Mouse (Mus musculus) thymus, postnatal 0 days (tissue): ENCODE results near the gene Ifnk. TPM values are rescaled to one million over a fixed set of nuclear protein-coding genes. Genes with fewer than 3 reads are reported as not detected.

ENCODE experiments used
- DNase-seq: peaks from one replicate; pipeline ENCODE4 v3.0.0-alpha.2; 2015; ENCODE audit warnings: low spot score
- polyA plus RNA-seq: library from polyadenylated mRNA; unstranded; fragments of >200 nt; fragmentation: Nextera tagmentation; extraction: Ambion mirVana; gene quantifications from 2 replicates; pipeline ENCODE4 v1.2.1, GENCODE M21; 2015

Ifnk gene
- polyA plus RNA-seq, 1 experiment from 2014 or later, result 0.17 TPM

GRCm38 (mm10) chr4:35187617-35188326, 35.9 kb downstream of the Ifnk start:
- DNase-seq, result no peak

GRCm38 (mm10) chr4:35189794-35190193, 37.9 kb downstream of the Ifnk start:
- no peak for DNase-seq

- peak; percentile 13 for DNase-seq
Observed at GRCm38 (mm10) chr4:35192725-35193124, 40.9 kb downstream of the Ifnk start.

GRCm38 (mm10) chr4:35201700-35202099, 49.8 kb downstream of the Ifnk start:
- no peak for DNase-seq

Other genes with a start within 250 kb of the Ifnk start
- gene Mob3b, start 5.4 kb downstream of the Ifnk start, polyA plus RNA-seq, result 4.7 and 6.2 TPM in 2 replicates
- gene C9orf72, start 74.1 kb downstream of the Ifnk start, polyA plus RNA-seq, result 7.3 TPM in 2 replicates